Mouse (Mus musculus) stomach, postnatal 0 days (tissue): ENCODE results near the gene Dcaf17.

Experiments
- CTCF ChIP-seq: IDR thresholded peaks from 2 replicates; pipeline ENCODE4 v1.5.1; 2016; ENCODE audit warnings: antibody characterized with exemption, low read depth, mild to moderate bottlenecking, moderate library complexity
- EP300 ChIP-seq: optimal IDR thresholded peaks from 2 replicates; pipeline ENCODE3; 2016; ENCODE audit warnings: antibody characterized with exemption

GRCm38 (mm10) chr2:71116151-71116550 lies 61.0 kb downstream of the Dcaf17 start:
- TF ChIP-seq CTCF (peak; percentile 61), EP300 (no peak)
